Mouse (Mus musculus) lung, postnatal 0 days (tissue): Measurements from ENCODE around the gene Mbip. TPM values are rescaled to one million over a fixed set of nuclear protein-coding genes. Genes with fewer than 3 reads are reported as not detected.

ENCODE experiments used
- ATAC-seq: fragments of 200-750 bp; cut with Nextera tagmentation; 2 replicates; pipeline ENCODE4 v1.8.0; 2017; ENCODE audit warnings: moderate library complexity
- DNase-seq: peaks from one replicate; pipeline ENCODE4 v3.0.0-alpha.2; 2016; ENCODE audit warnings: low spot score
- H3K27ac ChIP-seq: fragments of 300-500 bp; sonication (generic); 2 replicates; pipeline ENCODE4 v1.5.1; 2014; ENCODE audit warnings: antibody characterized with exemption, mild to moderate bottlenecking, low read length, mixed read lengths
- H3K27me3 ChIP-seq: fragments of 300-500 bp; sonication (generic); replicated peaks from 2 replicates; pipeline ENCODE4 v1.6.1; 2014; ENCODE audit warnings: low read length, mixed read lengths; ENCODE audit not compliant: insufficient read depth
- H3K36me3 ChIP-seq: fragments of 300-500 bp; sonication (generic); 2 replicates; pipeline ENCODE4 v1.6.1; 2014; ENCODE audit warnings: low read length, mixed read lengths; ENCODE audit not compliant: insufficient read depth
- H3K4me1 ChIP-seq: fragments of 300-500 bp; sonication (generic); 2 replicates; pipeline ENCODE4 v1.6.1; 2014; ENCODE audit warnings: antibody characterized with exemption, low read depth, low read length, mixed read lengths; ENCODE audit not compliant: insufficient read depth
- H3K4me2 ChIP-seq: fragments of 300-500 bp; sonication (generic); replicated peaks from 2 replicates; pipeline ENCODE4 v1.6.1; 2014; ENCODE audit warnings: low read depth, mild to moderate bottlenecking, low read length, moderate library complexity, mixed read lengths
- H3K4me3 ChIP-seq: fragments of 300-500 bp; sonication (generic); 2 replicates; pipeline ENCODE4 v1.5.1; 2014; ENCODE audit warnings: low read depth, low read length
- H3K9ac ChIP-seq: fragments of 300-500 bp; sonication (generic); replicated peaks from 2 replicates; pipeline ENCODE4 v1.6.1; 2014; ENCODE audit warnings: low read depth, mild to moderate bottlenecking
- H3K9me3 ChIP-seq: fragments of 300-500 bp; sonication (generic); 2 replicates; pipeline ENCODE4 v1.6.1; 2016; ENCODE audit warnings: low read length, mixed read lengths
- CTCF ChIP-seq: IDR thresholded peaks from 2 replicates; pipeline ENCODE4 v1.5.1; 2016; ENCODE audit warnings: antibody characterized with exemption, mild to moderate bottlenecking
- EP300 ChIP-seq: IDR thresholded peaks from 2 replicates; pipeline ENCODE4 v1.6.1; 2016; ENCODE audit warnings: antibody characterized with exemption, mild to moderate bottlenecking, control low read depth
- WGBS: fragments of 180-500 bp; shearing (Covaris S2); extraction: QIAGEN DNeasy Blood & Tissue Kit; methylation state at CpG from one replicate; pipeline ENCODE4 v1.1.7; 2014; 5-methylcytosine and 5-hydroxymethylcytosine counted together
- polyA plus RNA-seq: library from polyadenylated mRNA; unstranded; fragments of >200 nt; fragmentation: Nextera tagmentation; extraction: Ambion mirVana; gene quantifications from 2 replicates; pipeline ENCODE4 v1.2.1, GENCODE M21; 2015

Mbip gene
- polyA plus RNA-seq, 1 experiment from 2014 or later = 122 TPM

GRCm38 (mm10) chr12:56284210-56284609 lies 61.5 kb downstream of the Mbip start:
- TF ChIP-seq EP300 = no peak
- TF ChIP-seq CTCF = no peak
- 48% methylated on average over 2 of the region's 2 CpGs for WGBS
- Histone ChIP-seq H3K36me3 (no peaks in the 10 kb centered on the region), H3K27me3 (no peaks in the 10 kb centered on the region), H3K9me3 (no peaks in the 10 kb centered on the region), H3K4me1 (no peaks in the 10 kb centered on the region), H3K4me3 (no peak overlapping the region), H3K4me2 (no peak overlapping the region), H3K27ac (no peak overlapping the region), H3K9ac (no peak overlapping the region)
- DNase-seq (no peak), ATAC-seq (no peak)

- no peaks in the 10 kb centered on the region for H3K4me1 ChIP-seq
- WGBS = 56% methylated on average over 3 of the region's 3 CpGs
- ATAC-seq = peak; percentile 92
- H3K36me3 ChIP-seq = no peaks in the 10 kb centered on the region
- no peaks in the 10 kb centered on the region for H3K27me3 ChIP-seq
- no peak for TF ChIP-seq CTCF
- TF ChIP-seq EP300 = peak; percentile 99
- peak; percentile 91 for DNase-seq
- H3K4me3 ChIP-seq = no peak overlapping the region
- no peak overlapping the region for H3K4me2 ChIP-seq
- peak overlapping the region; percentile 77 for H3K27ac ChIP-seq
- no peaks in the 10 kb centered on the region for H3K9me3 ChIP-seq
- H3K9ac ChIP-seq = no peak overlapping the region
Measured at GRCm38 (mm10) chr12:56281649-56282048, 64.0 kb downstream of the Mbip start.

Other genes with a start within 250 kb of the Mbip start
- gene Nkx2-1, start 191.0 kb upstream of the Mbip start, polyA plus RNA-seq = 62.7 and 68.7 TPM in 2 replicates